Mouse (Mus musculus) intestine, embryonic 16.5 days (tissue): ENCODE measurements around the gene Ddhd1. TPM values are rescaled to one million over a fixed set of nuclear protein-coding genes. Genes with fewer than 3 reads are reported as not detected.

Experiments
- ATAC-seq: fragments of 200-750 bp; cut with Nextera tagmentation; 2 replicates; pipeline ENCODE4 v1.8.0; 2017; ENCODE audit warnings: moderate TSS enrichment, moderate library complexity
- H3K27ac ChIP-seq: fragments of 300-500 bp; sonication (generic); 2 replicates; pipeline ENCODE4 v1.5.1; 2014; ENCODE audit warnings: mild to moderate bottlenecking, low read length
- H3K27me3 ChIP-seq: fragments of 300-500 bp; sonication (generic); replicated peaks from 2 replicates; pipeline ENCODE4 v1.6.1; 2014; ENCODE audit warnings: low read length, control low read depth, mixed read lengths; ENCODE audit not compliant: control insufficient read depth, insufficient read depth
- H3K36me3 ChIP-seq: fragments of 300-500 bp; sonication (generic); 2 replicates; pipeline ENCODE4 v1.6.1; 2014; ENCODE audit warnings: low read length, control low read depth; ENCODE audit not compliant: control insufficient read depth, insufficient read depth
- H3K4me1 ChIP-seq: fragments of 300-500 bp; sonication (generic); 2 replicates; pipeline ENCODE4 v1.6.1; 2014; ENCODE audit warnings: low read length, control low read depth, mixed read lengths; ENCODE audit not compliant: control insufficient read depth, insufficient read depth
- H3K4me2 ChIP-seq: fragments of 300-500 bp; sonication (generic); 2 replicates; pipeline ENCODE4 v1.6.1; 2014; ENCODE audit warnings: low read depth, low read length, control low read depth
- H3K4me3 ChIP-seq: fragments of 300-500 bp; sonication (generic); 2 replicates; pipeline ENCODE4 v1.5.1; 2014; ENCODE audit warnings: mild to moderate bottlenecking, low read length
- H3K9ac ChIP-seq: fragments of 300-500 bp; sonication (generic); 2 replicates; pipeline ENCODE4 v1.6.1; 2014; ENCODE audit warnings: low read depth, low read length
- H3K9me3 ChIP-seq: fragments of 300-500 bp; sonication (generic); 2 replicates; pipeline ENCODE4 v1.6.1; 2016; ENCODE audit warnings: low read length, control low read depth; ENCODE audit not compliant: control insufficient read depth
- WGBS: fragments of 180-500 bp; shearing (Covaris S2); extraction: QIAGEN DNeasy Blood & Tissue Kit; methylation state at CpG from one replicate; pipeline ENCODE4 v1.1.7; 2014; 5-methylcytosine and 5-hydroxymethylcytosine counted together
- microRNA-seq: library from miRNA; unstranded; fragments of <30 nt; microRNA quantifications from one replicate; pipeline ENCODE4, GENCODE M21; 2016
- polyA plus RNA-seq: library from polyadenylated mRNA; unstranded; fragments of >200 nt; fragmentation: Nextera tagmentation; extraction: Ambion mirVana; gene quantifications from 2 replicates; pipeline ENCODE4 v1.2.1, GENCODE M21; 2015

The Ddhd1 gene
- polyA plus RNA-seq, 1 experiment from 2014 or later, result 6.5 TPM

GRCm38 (mm10) chr14:45548118-45548517, 109.8 kb downstream of the Ddhd1 start:
- no peak for ATAC-seq
- H3K9me3 ChIP-seq, result no peaks in the 10 kb centered on the region
- no peaks in the 10 kb centered on the region for H3K36me3 ChIP-seq
- no peak overlapping the region for H3K4me3 ChIP-seq
- WGBS, result 71% methylated on average over 3 of the region's 3 CpGs
- no peaks in the 10 kb centered on the region for H3K27me3 ChIP-seq
- H3K4me1 ChIP-seq, result no peaks in the 10 kb centered on the region
- no peak overlapping the region for H3K27ac ChIP-seq
- no peak overlapping the region for H3K9ac ChIP-seq
- H3K4me2 ChIP-seq, result no peak overlapping the region

GRCm38 (mm10) chr14:45544905-45545304, 113.0 kb downstream of the Ddhd1 start:
- 83% methylated on average over 7 of the region's 7 CpGs for WGBS
- Histone ChIP-seq H3K4me3 (no peak overlapping the region), H3K9ac (no peak overlapping the region), H3K4me2 (no peak overlapping the region), H3K9me3 (no peaks in the 10 kb centered on the region), H3K27me3 (no peaks in the 10 kb centered on the region), H3K4me1 (0 out of 2 replicates have a peak, but pooled peaks cover 3% of the 10 kb centered on the region), H3K27ac (no peak overlapping the region), H3K36me3 (no peaks in the 10 kb centered on the region)
- no peak for ATAC-seq

- no peak overlapping the region for H3K4me2 ChIP-seq
- no peaks in the 10 kb centered on the region for H3K27me3 ChIP-seq
- H3K4me1 ChIP-seq, result 0 out of 2 replicates have a peak, but pooled peaks cover 3% of the 10 kb centered on the region
- no peak for ATAC-seq
- H3K4me3 ChIP-seq, result no peak overlapping the region
- no peaks in the 10 kb centered on the region for H3K9me3 ChIP-seq
- H3K36me3 ChIP-seq, result no peaks in the 10 kb centered on the region
- no peak overlapping the region for H3K9ac ChIP-seq
- H3K27ac ChIP-seq, result no peak overlapping the region
- WGBS, result 76% methylated on average over 5 of the region's 6 CpGs
Measured at GRCm38 (mm10) chr14:45544026-45544425, 113.9 kb downstream of the Ddhd1 start.

GRCm38 (mm10) chr14:45539659-45540468, 118.1 kb downstream of the Ddhd1 start:
- peak; percentile 77 for ATAC-seq
- Histone ChIP-seq H3K27ac (peak overlapping the region; percentile 43; the same call in 1 of the 2 replicates), H3K4me2 (no peak overlapping the region), H3K36me3 (no peaks in the 10 kb centered on the region), H3K9ac (peak overlapping the region; percentile 2; the same call in 1 of the 2 replicates), H3K27me3 (no peaks in the 10 kb centered on the region), H3K9me3 (no peaks in the 10 kb centered on the region), H3K4me3 (no peak overlapping the region), H3K4me1 (0 out of 2 replicates have a peak, but pooled peaks cover 3% of the 10 kb centered on the region)
- 29% methylated on average over 12 of the region's 12 CpGs for WGBS

Small RNA genes lying within 50 kb of the gene (microRNA-seq; reads per million reads assigned to microRNA genes)
- gene Mir5131, result 1.6 reads per million

Other genes starting within 250 kb of the Ddhd1 start
- 142 and 152 TPM in 2 replicates for gene Fermt2, start 128.0 kb downstream of the Ddhd1 start, polyA plus RNA-seq